Mouse (Mus musculus) subcutaneous adipose tissue, adult 2 months (tissue): Measurements from ENCODE around the gene Pawr. TPM values are rescaled to one million over a fixed set of nuclear protein-coding genes. Genes with fewer than 3 reads are reported as not detected.

Source experiments
- polyA plus RNA-seq: library from polyadenylated mRNA; depleted of rRNA; stranded (reverse); fragments of >200 nt; gene quantifications from 2 replicates; pipeline ENCODE4 v1.2.3, GENCODE M21; 2012; ENCODE audit warnings: low replicate concordance; rRNA removed

The Pawr gene
- polyA plus RNA-seq: 3.1 and 11.1 TPM in 2 replicates

GRCm38 (mm10) chr10:108331784-108332561 lies at the start of gene Pawr:
Gene Pawr, plus strand, starts transcription at chr10:108332121.

Other genes with a start within 250 kb of the Pawr start
- 21.3 and 67.2 TPM in 2 replicates for gene Ppp1r12a, start 169.9 kb upstream of the Pawr start, polyA plus RNA-seq